Mouse (Mus musculus): Measurements from ENCODE around the gene Nagpa. TPM values are rescaled to one million over a fixed set of nuclear protein-coding genes. Genes with fewer than 3 reads are reported as not detected.
A peak's percentile ranks its signal among the peaks of the same experiment; 100 is the strongest.

Gene Nagpa
- polyA plus RNA-seq, 1 experiment from 2014 or later = 14.4 TPM

DNA sequence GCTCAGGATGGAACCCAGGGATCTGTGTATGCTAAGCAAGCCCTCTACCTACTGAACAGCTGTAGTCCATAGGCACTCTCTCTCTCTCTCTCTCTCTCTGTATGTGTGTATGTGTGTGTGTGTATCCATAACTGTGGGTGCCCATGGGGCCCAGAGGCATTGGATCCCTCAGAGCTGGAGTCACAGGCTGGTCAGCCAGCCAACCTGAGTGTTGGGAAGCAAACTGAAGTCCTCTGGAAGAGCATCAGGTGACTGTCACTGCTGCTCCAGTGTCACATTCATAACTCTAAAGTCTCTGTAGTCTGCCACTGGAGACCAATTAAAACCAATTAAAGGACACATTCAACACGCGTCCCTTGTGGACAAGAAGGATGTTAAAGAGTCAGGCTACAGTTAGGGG is 47.3 kb downstream of the Nagpa start:
- no peak overlapping the region for H3K27ac ChIP-seq (replicated peaks)
- no peak overlapping the region for H3K4me3 ChIP-seq
- peaks cover 27% of the 10 kb centered on the region for H3K27me3 ChIP-seq (replicated peaks)
- H3K4me2 ChIP-seq = no peak overlapping the region
- 56% methylated on average over 2 of the region's 2 CpGs for WGBS
- H3K36me3 ChIP-seq = no peaks in the 10 kb centered on the region
- no peaks in the 10 kb centered on the region for H3K9me3 ChIP-seq
- no peak for ATAC-seq (ENCODE audit: extremely low read depth, insufficient number of reproducible peaks, low FRiP score, low TSS enrichment)
- H3K4me1 ChIP-seq = peaks cover 8% of the 10 kb centered on the region
- H3K9ac ChIP-seq = no peak overlapping the region

DNA sequence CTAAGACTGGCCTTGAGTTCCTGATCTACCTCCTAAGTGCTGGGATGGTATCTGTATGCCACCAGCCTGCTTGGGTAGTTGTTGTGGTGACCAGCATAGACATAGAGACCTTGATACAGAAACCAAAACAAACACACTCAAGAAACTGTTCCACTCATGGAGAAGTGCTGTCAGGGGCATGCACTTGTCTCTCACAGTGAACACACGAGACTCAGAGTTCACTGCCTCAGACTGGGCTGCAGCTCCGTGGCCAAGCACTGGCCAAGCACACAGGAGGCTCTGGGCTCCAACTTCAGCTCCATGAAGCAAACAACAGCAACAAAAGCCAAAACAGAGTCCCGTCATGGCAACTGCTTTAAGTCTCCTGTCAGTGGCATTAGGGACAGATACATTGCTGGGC is 48.8 kb downstream of the Nagpa start:
- no peak overlapping the region for H3K27ac ChIP-seq (replicated peaks)
- WGBS = 38% methylated on average over 3 of the region's 3 CpGs
- no peaks in the 10 kb centered on the region for H3K9me3 ChIP-seq
- H3K9ac ChIP-seq = no peak overlapping the region
- no peak overlapping the region for H3K4me2 ChIP-seq
- H3K27me3 ChIP-seq (replicated peaks) = peaks cover 35% of the 10 kb centered on the region
- peaks cover 5% of the 10 kb centered on the region for H3K4me1 ChIP-seq
- ATAC-seq (ENCODE audit: extremely low read depth, insufficient number of reproducible peaks, low FRiP score, low TSS enrichment) = no peak
- H3K4me3 ChIP-seq = no peak overlapping the region
- H3K36me3 ChIP-seq = no peaks in the 10 kb centered on the region

DNA sequence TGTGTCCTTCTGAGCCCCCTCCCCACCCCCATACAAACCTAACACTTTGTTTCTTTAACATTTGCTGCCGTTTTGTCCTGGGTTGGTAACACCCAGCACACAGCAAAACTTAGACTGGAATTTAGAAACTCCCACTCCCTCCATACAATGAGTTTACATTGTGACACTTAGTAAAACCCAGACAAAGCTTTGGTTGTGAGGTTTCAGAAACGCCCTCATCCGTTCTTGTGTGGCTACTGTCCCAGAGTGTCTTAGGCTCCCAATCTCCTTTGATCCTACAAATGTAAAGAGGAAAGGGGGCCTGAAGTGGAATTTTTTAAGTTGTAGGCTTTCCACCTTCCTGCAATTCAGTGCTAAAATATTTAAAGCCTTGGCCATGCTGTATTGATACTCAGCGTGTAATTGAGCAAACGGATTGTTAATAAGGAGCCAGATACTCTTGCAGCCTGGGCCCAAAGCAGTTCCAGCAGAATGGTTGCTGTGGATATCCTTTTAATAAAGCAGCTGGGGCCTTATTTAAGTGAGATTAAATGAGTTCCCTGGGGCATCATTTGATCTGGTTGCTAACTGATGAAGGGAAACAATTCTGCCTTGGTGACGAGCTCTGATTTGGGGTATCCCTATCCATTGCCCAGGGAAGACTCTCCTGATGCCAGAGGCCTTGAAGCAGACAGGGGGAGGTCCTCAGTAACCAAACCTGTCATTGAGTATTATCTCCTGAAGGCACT is 50.3 kb downstream of the Nagpa start:
- 61% methylated on average over 6 of the region's 6 CpGs for WGBS
- Histone ChIP-seq H3K4me1 (no peaks in the 10 kb centered on the region; the same call in 1 of the 2 replicates), H3K27me3 (replicated peaks) (peaks cover 42% of the 10 kb centered on the region), H3K4me3 (no peak overlapping the region), H3K9me3 (no peaks in the 10 kb centered on the region), H3K27ac (replicated peaks) (no peak overlapping the region), H3K4me2 (no peak overlapping the region), H3K9ac (no peak overlapping the region), H3K36me3 (no peaks in the 10 kb centered on the region)
- ATAC-seq (ENCODE audit: extremely low read depth, insufficient number of reproducible peaks, low FRiP score, low TSS enrichment) = no peak

DNA sequence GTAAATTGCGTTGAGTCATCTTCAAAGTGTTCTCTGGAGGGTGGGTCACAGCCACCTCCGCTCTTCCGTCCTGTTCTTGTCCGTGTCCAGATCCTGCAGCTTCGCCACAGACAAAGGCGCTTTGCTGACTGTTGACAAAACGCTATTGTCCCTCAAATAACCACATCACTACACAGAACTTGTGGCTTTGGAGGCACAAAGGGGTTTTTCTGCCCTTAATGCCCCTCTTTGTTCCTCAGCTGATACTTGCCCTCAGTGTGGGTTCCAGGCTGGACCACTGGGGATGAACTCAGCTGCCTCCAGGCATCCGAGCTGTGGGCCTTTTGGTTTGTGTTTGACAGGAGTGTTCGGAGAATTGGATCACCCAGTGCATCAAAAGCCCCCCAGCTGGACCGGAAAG is 53.3 kb downstream of the Nagpa start:
- Histone ChIP-seq H3K4me3 (no peak overlapping the region), H3K4me2 (no peak overlapping the region), H3K27me3 (replicated peaks) (peaks cover 50% of the 10 kb centered on the region), H3K36me3 (no peaks in the 10 kb centered on the region), H3K4me1 (peaks cover 16% of the 10 kb centered on the region), H3K27ac (replicated peaks) (no peak overlapping the region), H3K9me3 (no peaks in the 10 kb centered on the region), H3K9ac (no peak overlapping the region)
- 71% methylated on average over 10 of the region's 10 CpGs for WGBS
- no peak for ATAC-seq (ENCODE audit: extremely low read depth, insufficient number of reproducible peaks, low FRiP score, low TSS enrichment)

DNA sequence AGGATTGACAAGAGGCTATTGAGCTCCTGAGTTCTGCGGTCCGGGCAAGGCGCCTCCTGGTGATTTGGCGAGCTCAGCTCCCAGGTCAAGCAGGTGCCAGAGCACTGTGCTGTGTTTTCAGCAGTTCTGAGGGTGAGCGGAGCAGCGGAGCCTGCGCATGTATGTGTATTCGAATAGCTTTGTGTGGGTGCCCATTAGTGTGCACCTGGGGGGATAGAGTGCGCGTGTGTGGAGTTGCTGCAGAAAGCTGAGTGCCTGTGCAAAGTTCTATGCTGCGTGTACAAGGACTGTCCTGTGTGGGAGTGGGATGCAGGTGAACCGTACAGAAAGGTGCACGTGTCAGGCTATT is 56.8 kb downstream of the Nagpa start, which contains the start of gene Sec14l5:
Gene Sec14l5 (plus strand): TSS at position 73 of the 349 bp plus-strand sequence.
- H3K9me3 ChIP-seq = no peaks in the 10 kb centered on the region
- no peak within 1 kb of the TSS for H3K27ac ChIP-seq (replicated peaks)
- peaks cover 16% of the 10 kb centered on the region for H3K4me1 ChIP-seq
- H3K4me3 ChIP-seq = peak within 1 kb of the TSS; percentile 42
- H3K36me3 ChIP-seq = no peaks in the 10 kb centered on the region
- H3K4me2 ChIP-seq = peak within 1 kb of the TSS; percentile 68
- WGBS = 16% methylated on average over 13 of the region's 13 CpGs
- no peak for ATAC-seq (ENCODE audit: extremely low read depth, insufficient number of reproducible peaks, low FRiP score, low TSS enrichment)
- H3K27me3 ChIP-seq (replicated peaks) = peaks cover 50% of the 10 kb centered on the region
- peak within 1 kb of the TSS; percentile 17; the same call in 1 of the 2 replicates for H3K9ac ChIP-seq

DNA sequence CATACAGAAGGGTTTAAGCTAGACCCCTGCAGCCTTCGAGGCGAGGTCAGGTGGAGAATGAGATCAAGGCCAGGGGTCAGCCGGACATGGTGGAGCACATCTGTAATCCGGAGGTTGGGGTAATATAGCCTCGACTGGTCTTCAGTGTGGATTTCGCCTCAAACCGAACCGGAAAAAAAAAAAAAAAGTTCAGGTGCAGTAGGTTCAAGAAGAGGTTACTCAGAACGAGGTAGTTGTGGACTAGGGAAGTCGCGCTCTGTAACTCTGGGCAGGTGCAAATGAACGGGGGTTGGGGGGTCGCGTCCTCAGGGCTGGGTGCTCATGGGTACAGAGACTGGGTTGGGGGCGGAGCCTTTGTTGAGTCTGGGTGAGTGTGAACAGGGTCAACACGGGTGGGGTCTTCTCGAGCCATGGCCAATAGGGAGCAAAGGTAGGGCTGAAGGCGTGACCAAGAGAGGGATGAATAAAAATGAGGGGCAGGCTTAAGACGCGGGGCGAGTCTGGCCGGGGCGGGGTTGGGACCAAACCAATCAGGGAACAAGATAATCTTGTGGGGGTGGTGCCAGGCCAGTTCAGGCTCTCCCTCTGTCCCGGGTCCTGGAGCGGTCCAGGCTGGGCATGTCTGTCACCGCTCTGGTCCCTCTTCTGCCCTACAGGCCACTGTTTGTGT is 57.3 kb downstream of the Nagpa start:
- ATAC-seq (ENCODE audit: extremely low read depth, insufficient number of reproducible peaks, low FRiP score, low TSS enrichment) = peak; percentile 81

DNA sequence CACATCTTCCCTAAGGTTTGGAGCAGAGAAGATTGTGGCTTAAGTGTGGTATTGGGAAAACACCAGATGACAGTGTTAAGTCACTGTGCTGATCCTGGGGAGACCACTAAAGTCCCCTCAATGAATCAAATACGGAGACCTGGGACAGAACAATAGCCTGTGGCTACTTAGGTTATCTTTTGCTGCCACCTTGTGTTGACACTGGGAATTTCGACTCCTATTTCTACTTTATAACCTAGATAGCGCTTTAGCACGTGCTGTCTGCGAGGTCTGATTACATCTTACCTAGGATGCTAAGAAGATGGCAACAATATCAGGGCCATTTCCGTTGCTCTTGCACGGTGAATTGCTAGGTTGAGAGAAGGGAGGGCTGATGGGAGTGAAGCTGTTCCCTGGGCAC is 58.2 kb downstream of the Nagpa start:
- Histone ChIP-seq H3K9ac (no peak overlapping the region), H3K4me2 (peak overlapping the region; percentile 68; the same call in 1 of the 2 replicates), H3K27ac (replicated peaks) (no peak overlapping the region), H3K9me3 (no peaks in the 10 kb centered on the region), H3K4me1 (peaks cover 16% of the 10 kb centered on the region), H3K36me3 (no peaks in the 10 kb centered on the region), H3K4me3 (no peak overlapping the region), H3K27me3 (replicated peaks) (peaks cover 41% of the 10 kb centered on the region)
- ATAC-seq (ENCODE audit: extremely low read depth, insufficient number of reproducible peaks, low FRiP score, low TSS enrichment) = no peak
- 0% methylated on average over 7 of the region's 7 CpGs for WGBS

More for the DNA sequence above, 57.3 kb downstream of the Nagpa start:
- 3% methylated on average over 26 of the region's 26 CpGs for WGBS
- H3K27me3 ChIP-seq (replicated peaks) = peaks cover 50% of the 10 kb centered on the region
- peak overlapping the region; percentile 17; the same call in 1 of the 2 replicates for H3K9ac ChIP-seq
- H3K4me1 ChIP-seq = peaks cover 16% of the 10 kb centered on the region
- H3K4me2 ChIP-seq = peak overlapping the region; percentile 68
- no peaks in the 10 kb centered on the region for H3K36me3 ChIP-seq
- no peaks in the 10 kb centered on the region for H3K9me3 ChIP-seq
- H3K27ac ChIP-seq (replicated peaks) = no peak overlapping the region
- H3K4me3 ChIP-seq = peak overlapping the region; percentile 42

Small RNA genes within 50 kb of the gene (microRNA-seq; reads per million reads assigned to microRNA genes)
- gene Gm23689 (not detected), gene Gm26095 (not detected), gene Mir6364 (not detected)

Other genes with a start within 250 kb of the Nagpa start
- gene Anks3, start 239.8 kb downstream of the Nagpa start, polyA plus RNA-seq (2015; fragmentation: Nextera tagmentation; extraction: Ambion mirVana) = 31.8 and 32.3 TPM in 2 replicates
- not detected in 2 replicates for gene Sept12, start 206.2 kb downstream of the Nagpa start, polyA plus RNA-seq (2015; fragmentation: Nextera tagmentation; extraction: Ambion mirVana)
- gene Smim22, start 196.7 kb downstream of the Nagpa start, polyA plus RNA-seq (2015; fragmentation: Nextera tagmentation; extraction: Ambion mirVana) = 3.8 and 4.4 TPM in 2 replicates
- 50.1 and 56.2 TPM in 2 replicates for gene Rogdi, start 190.5 kb downstream of the Nagpa start, polyA plus RNA-seq (2015; fragmentation: Nextera tagmentation; extraction: Ambion mirVana)
- gene Glyr1, start 154.1 kb downstream of the Nagpa start, polyA plus RNA-seq (2015; fragmentation: Nextera tagmentation; extraction: Ambion mirVana) = 88.7 and 93.1 TPM in 2 replicates
- gene Ubn1, start 154.0 kb downstream of the Nagpa start, polyA plus RNA-seq (2015; fragmentation: Nextera tagmentation; extraction: Ambion mirVana) = 11.2 and 12.1 TPM in 2 replicates
- 1.2 and 1.4 TPM in 2 replicates for gene Ppl, start 71.6 kb downstream of the Nagpa start, polyA plus RNA-seq (2015; fragmentation: Nextera tagmentation; extraction: Ambion mirVana)
- gene Sec14l5, start 56.9 kb downstream of the Nagpa start, polyA plus RNA-seq (2015; fragmentation: Nextera tagmentation; extraction: Ambion mirVana) = 0.04 and 0.08 TPM in 2 replicates
- gene AU021092, start 18.3 kb upstream of the Nagpa start, polyA plus RNA-seq (2015; fragmentation: Nextera tagmentation; extraction: Ambion mirVana) = 3.0 and 3.7 TPM in 2 replicates
- 22.2 and 25.0 TPM in 2 replicates for gene Alg1, start 29.6 kb upstream of the Nagpa start, polyA plus RNA-seq (2015; fragmentation: Nextera tagmentation; extraction: Ambion mirVana)
- gene Eef2kmt, start 52.0 kb upstream of the Nagpa start, polyA plus RNA-seq (2015; fragmentation: Nextera tagmentation; extraction: Ambion mirVana) = 23.5 and 25.7 TPM in 2 replicates

Data from heart, embryonic 13.5 days (tissue).